Mouse (Mus musculus) intestine, embryonic 16.5 days (tissue): ENCODE data around the gene Rnf217. TPM values are rescaled to one million over a fixed set of nuclear protein-coding genes. Genes with fewer than 3 reads are reported as not detected.

Experiments
- ATAC-seq: fragments of 200-750 bp; cut with Nextera tagmentation; 2 replicates; pipeline ENCODE4 v1.8.0; 2017; ENCODE audit warnings: moderate TSS enrichment, moderate library complexity
- H3K27ac ChIP-seq: fragments of 300-500 bp; sonication (generic); 2 replicates; pipeline ENCODE4 v1.5.1; 2014; ENCODE audit warnings: mild to moderate bottlenecking, low read length
- H3K27me3 ChIP-seq: fragments of 300-500 bp; sonication (generic); replicated peaks from 2 replicates; pipeline ENCODE4 v1.6.1; 2014; ENCODE audit warnings: low read length, control low read depth, mixed read lengths; ENCODE audit not compliant: control insufficient read depth, insufficient read depth
- H3K36me3 ChIP-seq: fragments of 300-500 bp; sonication (generic); 2 replicates; pipeline ENCODE4 v1.6.1; 2014; ENCODE audit warnings: low read length, control low read depth; ENCODE audit not compliant: control insufficient read depth, insufficient read depth
- H3K4me1 ChIP-seq: fragments of 300-500 bp; sonication (generic); 2 replicates; pipeline ENCODE4 v1.6.1; 2014; ENCODE audit warnings: low read length, control low read depth, mixed read lengths; ENCODE audit not compliant: control insufficient read depth, insufficient read depth
- H3K4me2 ChIP-seq: fragments of 300-500 bp; sonication (generic); 2 replicates; pipeline ENCODE4 v1.6.1; 2014; ENCODE audit warnings: low read depth, low read length, control low read depth
- H3K4me3 ChIP-seq: fragments of 300-500 bp; sonication (generic); 2 replicates; pipeline ENCODE4 v1.5.1; 2014; ENCODE audit warnings: mild to moderate bottlenecking, low read length
- H3K9ac ChIP-seq: fragments of 300-500 bp; sonication (generic); 2 replicates; pipeline ENCODE4 v1.6.1; 2014; ENCODE audit warnings: low read depth, low read length
- H3K9me3 ChIP-seq: fragments of 300-500 bp; sonication (generic); 2 replicates; pipeline ENCODE4 v1.6.1; 2016; ENCODE audit warnings: low read length, control low read depth; ENCODE audit not compliant: control insufficient read depth
- WGBS: fragments of 180-500 bp; shearing (Covaris S2); extraction: QIAGEN DNeasy Blood & Tissue Kit; methylation state at CpG from one replicate; pipeline ENCODE4 v1.1.7; 2014; 5-methylcytosine and 5-hydroxymethylcytosine counted together
- polyA plus RNA-seq: library from polyadenylated mRNA; unstranded; fragments of >200 nt; fragmentation: Nextera tagmentation; extraction: Ambion mirVana; gene quantifications from 2 replicates; pipeline ENCODE4 v1.2.1, GENCODE M21; 2015

Rnf217 gene
- polyA plus RNA-seq, 1 experiment from 2014 or later, result 1.1 TPM

DNA sequence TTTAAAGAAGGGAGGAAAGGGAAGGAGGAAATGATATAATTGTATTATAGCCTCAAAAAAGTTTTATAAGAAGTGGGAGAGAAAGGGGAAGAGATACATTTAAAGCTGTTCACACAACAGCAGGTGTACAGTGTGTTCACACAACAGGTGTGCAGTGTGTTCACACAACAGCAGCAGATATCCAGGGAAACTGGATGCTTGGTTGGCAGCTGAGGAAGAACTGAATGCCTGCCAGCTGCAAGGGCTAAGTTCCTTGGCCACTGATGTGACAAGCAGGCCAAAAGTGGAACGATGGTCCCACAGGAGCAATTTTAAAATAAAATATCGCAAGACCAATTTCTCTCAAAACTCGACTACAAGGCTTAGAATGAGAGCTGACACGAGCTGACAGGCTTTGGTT, 35.7 kb downstream of the Rnf217 start:
- no peaks in the 10 kb centered on the region for H3K9me3 ChIP-seq
- no peak overlapping the region for H3K9ac ChIP-seq
- H3K4me3 ChIP-seq, result no peak overlapping the region
- no peaks in the 10 kb centered on the region for H3K27me3 ChIP-seq
- H3K36me3 ChIP-seq, result no peaks in the 10 kb centered on the region
- WGBS, result 85% methylated on average over 4 of the region's 4 CpGs
- ATAC-seq, result no peak
- no peak overlapping the region for H3K4me2 ChIP-seq
- H3K27ac ChIP-seq, result no peak overlapping the region
- H3K4me1 ChIP-seq, result no peaks in the 10 kb centered on the region

DNA sequence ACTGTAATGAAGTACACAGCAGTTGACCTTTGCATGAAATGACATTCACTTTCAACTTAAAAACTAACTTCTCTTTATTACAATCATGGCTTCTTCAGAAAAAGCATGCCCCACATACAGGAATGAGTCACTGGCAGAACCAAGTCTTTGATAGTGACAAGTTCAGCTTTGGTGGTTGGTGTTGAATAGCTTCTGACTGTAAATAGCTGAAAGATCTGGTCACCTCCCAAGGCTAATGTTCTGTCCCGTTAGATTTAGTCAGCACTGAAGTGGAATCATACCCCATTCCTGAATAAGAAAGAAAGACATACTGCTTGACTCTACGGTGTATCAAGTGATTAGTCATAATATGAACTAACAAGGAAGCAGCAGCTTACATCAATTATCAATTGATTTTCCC, 51.7 kb downstream of the Rnf217 start:
- Histone ChIP-seq H3K9me3 (no peaks in the 10 kb centered on the region), H3K27ac (no peak overlapping the region), H3K9ac (no peak overlapping the region), H3K4me3 (no peak overlapping the region), H3K4me1 (no peaks in the 10 kb centered on the region), H3K27me3 (no peaks in the 10 kb centered on the region), H3K36me3 (no peaks in the 10 kb centered on the region), H3K4me2 (no peak overlapping the region)
- 79% methylated on average over 2 of the region's 2 CpGs for WGBS
- no peak for ATAC-seq

DNA sequence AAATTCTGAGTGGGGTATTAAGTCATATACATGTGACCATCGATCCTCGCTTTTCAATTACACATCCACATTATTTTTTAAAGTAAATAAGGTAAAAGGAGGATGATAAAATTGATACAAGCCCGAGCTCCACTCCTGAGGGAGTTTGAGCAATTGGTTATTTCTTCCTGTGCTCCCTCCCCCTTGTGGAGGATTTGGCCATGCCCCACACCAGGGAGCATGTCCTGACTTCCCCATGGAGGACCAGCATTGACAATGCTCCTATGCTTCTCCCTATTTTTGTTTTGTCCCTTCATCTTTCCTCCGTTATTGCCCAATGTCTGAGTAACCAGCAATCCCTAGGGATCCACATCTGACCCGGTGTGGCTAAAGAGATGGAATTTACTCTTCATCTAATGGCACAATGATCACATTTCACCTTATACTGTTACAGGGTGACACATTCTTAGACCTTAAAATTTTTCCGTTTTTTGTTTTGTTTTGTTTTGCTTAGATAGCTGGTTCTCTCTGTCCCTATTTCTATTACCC, 53.5 kb downstream of the Rnf217 start:
- H3K9ac ChIP-seq, result no peak overlapping the region
- no peaks in the 10 kb centered on the region for H3K36me3 ChIP-seq
- H3K9me3 ChIP-seq, result no peaks in the 10 kb centered on the region
- H3K27me3 ChIP-seq, result no peaks in the 10 kb centered on the region
- no peak overlapping the region for H3K4me3 ChIP-seq
- no peak for ATAC-seq
- H3K27ac ChIP-seq, result no peak overlapping the region
- no peaks in the 10 kb centered on the region for H3K4me1 ChIP-seq
- H3K4me2 ChIP-seq, result no peak overlapping the region
- 91% methylated on average over 6 of the region's 6 CpGs for WGBS

DNA sequence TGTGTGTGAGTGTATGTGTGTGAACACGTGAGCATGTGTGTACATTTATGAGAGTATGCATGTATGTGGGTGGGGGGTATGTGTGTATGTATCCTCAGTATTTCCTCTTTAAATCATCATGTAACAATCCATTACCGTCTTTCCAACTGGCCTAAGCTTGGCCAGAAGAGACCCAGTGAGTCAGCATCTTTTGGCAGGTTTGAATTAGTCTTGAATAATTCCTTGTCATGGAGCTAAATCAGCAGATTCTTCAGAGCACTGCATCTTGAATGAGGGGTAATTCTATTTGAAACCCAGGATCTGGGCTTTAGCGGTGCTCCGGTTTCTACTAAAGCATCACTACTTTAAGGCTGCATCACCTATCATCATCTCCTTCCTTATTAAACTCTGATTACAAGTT, 55.7 kb downstream of the Rnf217 start:
- Histone ChIP-seq H3K9ac (no peak overlapping the region), H3K27me3 (no peaks in the 10 kb centered on the region), H3K36me3 (no peaks in the 10 kb centered on the region), H3K4me3 (no peak overlapping the region), H3K4me1 (no peaks in the 10 kb centered on the region), H3K4me2 (no peak overlapping the region), H3K9me3 (no peaks in the 10 kb centered on the region), H3K27ac (no peak overlapping the region)
- 85% methylated on average over 4 of the region's 4 CpGs for WGBS
- no peak for ATAC-seq

DNA sequence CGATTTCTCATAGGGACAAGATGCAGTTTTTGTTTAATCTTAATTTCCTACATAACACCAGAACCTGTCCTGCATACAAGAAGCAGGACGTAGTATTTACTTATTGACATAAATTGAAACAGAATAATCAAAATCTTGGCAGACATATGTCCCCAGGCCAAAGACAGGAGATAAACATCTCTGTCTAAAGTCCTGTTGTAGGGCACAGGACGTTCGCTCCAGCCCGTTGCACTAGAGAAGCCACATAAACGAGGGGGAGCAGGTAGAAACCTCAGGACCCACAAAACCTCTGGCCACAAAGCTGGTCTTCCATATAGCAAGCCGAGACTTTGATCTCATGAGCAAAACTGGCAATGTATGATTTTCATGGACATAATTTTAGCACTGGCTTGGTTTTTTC, 57.1 kb downstream of the Rnf217 start:
- 79% methylated on average over 7 of the region's 7 CpGs for WGBS

DNA sequence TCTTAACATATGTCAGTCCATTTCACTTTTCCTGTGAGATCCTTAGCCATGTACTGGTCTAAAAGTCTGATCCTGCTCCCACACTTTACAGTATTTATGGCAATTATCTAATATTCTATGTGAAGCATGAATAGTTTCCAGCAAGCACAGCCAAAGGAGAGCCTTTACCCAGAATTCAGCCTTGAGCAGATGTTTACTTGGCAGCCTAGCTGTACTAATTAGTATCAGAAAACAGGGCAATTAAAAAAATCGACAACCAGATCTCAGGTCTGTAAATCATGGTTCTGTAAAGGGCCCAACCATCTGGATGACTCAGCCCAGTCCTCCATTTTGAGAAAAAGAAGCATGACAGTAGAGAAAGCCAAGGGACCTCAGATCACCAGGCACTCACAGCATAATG, 57.6 kb downstream of the Rnf217 start:
- no peak overlapping the region for H3K9ac ChIP-seq
- no peaks in the 10 kb centered on the region for H3K27me3 ChIP-seq
- H3K36me3 ChIP-seq, result no peaks in the 10 kb centered on the region
- no peaks in the 10 kb centered on the region for H3K9me3 ChIP-seq
- WGBS, result 60% methylated on average over 1 of the region's 1 CpGs
- no peak overlapping the region for H3K27ac ChIP-seq
- ATAC-seq, result no peak
- H3K4me2 ChIP-seq, result no peak overlapping the region
- no peak overlapping the region for H3K4me3 ChIP-seq
- no peaks in the 10 kb centered on the region for H3K4me1 ChIP-seq

More for the DNA sequence above, 57.1 kb downstream of the Rnf217 start:
- H3K36me3 ChIP-seq, result no peaks in the 10 kb centered on the region
- no peak overlapping the region for H3K9ac ChIP-seq
- no peak overlapping the region for H3K27ac ChIP-seq
- no peaks in the 10 kb centered on the region for H3K9me3 ChIP-seq
- no peaks in the 10 kb centered on the region for H3K4me1 ChIP-seq
- H3K27me3 ChIP-seq, result no peaks in the 10 kb centered on the region
- no peak overlapping the region for H3K4me2 ChIP-seq
- no peak for ATAC-seq
- no peak overlapping the region for H3K4me3 ChIP-seq

DNA sequence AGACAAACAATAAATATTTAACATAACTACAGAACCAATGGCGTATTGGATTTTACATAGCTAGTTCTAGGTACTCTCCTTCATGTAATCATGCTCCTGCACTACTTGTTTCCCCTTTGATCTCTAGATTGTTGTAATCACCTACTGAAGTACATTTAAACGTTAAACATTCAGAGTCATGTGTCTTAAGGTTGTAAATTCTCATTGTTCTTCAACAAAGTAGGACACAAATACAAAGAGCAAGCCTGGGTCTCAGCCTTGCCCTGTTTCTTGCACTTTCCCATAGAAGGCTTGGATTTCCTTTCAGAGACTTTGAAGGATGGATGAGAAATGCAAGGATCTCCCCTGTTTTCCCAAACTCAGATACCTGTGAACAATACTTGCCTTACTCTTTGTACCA, 61.8 kb downstream of the Rnf217 start:
- ATAC-seq, result peak; percentile 77
- Histone ChIP-seq H3K4me3 (no peak overlapping the region), H3K9me3 (no peaks in the 10 kb centered on the region), H3K4me2 (no peak overlapping the region), H3K27ac (no peak overlapping the region), H3K27me3 (no peaks in the 10 kb centered on the region), H3K9ac (no peak overlapping the region), H3K4me1 (no peaks in the 10 kb centered on the region), H3K36me3 (no peaks in the 10 kb centered on the region)
- 42% methylated on average over 2 of the region's 2 CpGs for WGBS

DNA sequence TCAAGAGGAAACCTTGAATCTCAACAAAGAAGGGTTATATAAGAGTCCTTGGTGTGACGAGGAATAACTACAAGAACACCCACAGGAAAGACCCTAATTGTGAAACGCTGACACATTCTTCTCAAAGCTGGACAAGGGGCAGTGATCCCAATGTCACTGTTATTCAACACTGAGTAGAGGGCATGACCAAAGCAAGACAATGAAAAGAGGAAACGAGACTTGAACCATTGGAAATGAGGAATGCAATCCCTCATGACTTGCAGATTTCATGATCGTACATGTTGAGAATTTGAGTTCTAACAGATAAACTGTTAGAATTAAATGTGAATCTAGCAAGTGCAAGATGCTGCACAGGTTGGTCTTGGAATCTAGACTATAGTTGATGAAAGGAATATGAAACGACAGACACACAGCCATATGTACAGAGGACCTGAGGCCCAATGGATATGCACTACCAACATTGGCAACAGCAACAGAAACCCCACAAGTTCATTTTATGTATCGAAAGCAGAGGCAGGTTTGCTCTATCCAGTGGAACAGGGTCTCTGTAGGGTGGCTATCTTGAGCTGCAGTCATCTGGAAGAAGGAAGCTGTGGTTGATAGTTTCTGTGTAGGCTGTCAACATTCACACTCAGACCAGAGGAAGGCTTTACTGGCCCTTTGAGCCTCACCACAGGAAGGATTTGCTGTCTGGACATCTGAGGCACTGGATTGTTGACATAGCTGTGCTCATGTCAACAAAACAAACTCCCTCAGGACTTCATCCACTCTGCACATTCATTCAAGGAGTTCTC, 64.6 kb downstream of the Rnf217 start:
- Histone ChIP-seq H3K4me2 (no peak overlapping the region), H3K9ac (no peak overlapping the region), H3K4me1 (no peaks in the 10 kb centered on the region), H3K27ac (no peak overlapping the region), H3K36me3 (no peaks in the 10 kb centered on the region), H3K9me3 (no peaks in the 10 kb centered on the region), H3K4me3 (no peak overlapping the region), H3K27me3 (no peaks in the 10 kb centered on the region)
- ATAC-seq, result no peak
- WGBS, result 93% methylated on average over 6 of the region's 6 CpGs

DNA sequence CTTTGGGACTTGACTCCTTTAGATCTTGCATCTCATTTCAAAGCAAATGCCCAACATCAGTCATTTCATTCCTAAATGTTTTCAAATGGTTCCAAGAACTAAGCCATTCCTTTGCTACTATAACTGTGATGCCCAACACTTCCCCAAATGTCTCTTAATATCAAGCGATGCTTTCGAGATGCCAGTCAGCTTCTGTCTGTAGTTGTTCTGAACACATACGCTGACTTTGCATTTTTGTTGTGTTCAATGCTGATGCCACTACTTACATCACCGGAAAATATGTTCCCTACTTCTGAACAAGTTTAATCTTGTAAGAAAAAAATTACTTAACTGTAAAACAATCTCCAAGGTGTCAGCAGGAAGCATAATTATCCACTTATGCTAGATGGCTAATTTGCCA, 68.5 kb downstream of the Rnf217 start:
- WGBS, result 94% methylated on average over 4 of the region's 4 CpGs
- H3K4me3 ChIP-seq, result no peak overlapping the region
- no peaks in the 10 kb centered on the region for H3K36me3 ChIP-seq
- no peak overlapping the region for H3K9ac ChIP-seq
- no peaks in the 10 kb centered on the region for H3K9me3 ChIP-seq
- no peaks in the 10 kb centered on the region for H3K27me3 ChIP-seq
- no peak for ATAC-seq
- H3K4me2 ChIP-seq, result no peak overlapping the region
- H3K4me1 ChIP-seq, result no peaks in the 10 kb centered on the region; the same call in 1 of the 2 replicates
- H3K27ac ChIP-seq, result no peak overlapping the region

DNA sequence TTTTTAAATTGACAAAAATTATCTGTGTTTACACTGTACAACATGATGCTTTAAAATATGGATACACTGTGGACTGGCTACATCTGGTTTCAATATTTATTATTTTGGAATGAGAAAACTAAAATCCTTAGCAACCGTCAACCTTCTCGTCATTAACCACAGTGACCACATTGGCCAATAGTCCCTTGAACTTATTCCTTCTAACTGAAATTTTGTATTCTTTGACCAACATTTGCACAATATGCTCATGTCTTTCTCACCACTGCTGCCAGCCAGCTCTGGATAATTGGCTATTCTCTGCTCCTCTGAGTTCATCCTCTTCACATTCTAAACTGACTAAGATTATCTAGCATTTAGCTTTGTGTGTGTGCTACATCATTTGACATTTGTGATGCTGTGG, 69.6 kb downstream of the Rnf217 start:
- no peaks in the 10 kb centered on the region for H3K27me3 ChIP-seq
- no peaks in the 10 kb centered on the region for H3K36me3 ChIP-seq
- no peak overlapping the region for H3K4me2 ChIP-seq
- no peaks in the 10 kb centered on the region; the same call in 1 of the 2 replicates for H3K4me1 ChIP-seq
- no peak overlapping the region for H3K4me3 ChIP-seq
- no peaks in the 10 kb centered on the region for H3K9me3 ChIP-seq
- WGBS, result 87% methylated on average over 2 of the region's 2 CpGs
- no peak overlapping the region for H3K27ac ChIP-seq
- H3K9ac ChIP-seq, result no peak overlapping the region
- ATAC-seq, result no peak
